Mouse (Mus musculus): ENCODE results near the gene Prkd1. TPM values are rescaled to one million over a fixed set of nuclear protein-coding genes. Genes with fewer than 3 reads are reported as not detected.
A peak's percentile ranks its signal among the peaks of the same experiment; 100 is the strongest.

The Prkd1 gene
- polyA plus RNA-seq, 1 experiment from 2014 or later = 8.7 TPM

GRCm38 (mm10) chr12:50295549-50295948, 353.3 kb downstream of the Prkd1 start:
- no peaks in the 10 kb centered on the region for H3K36me3 ChIP-seq (replicated peaks)
- 8% methylated on average over 2 of the region's 2 CpGs for WGBS
- no peaks in the 10 kb centered on the region for H3K9me3 ChIP-seq
- H3K4me2 ChIP-seq = no peak overlapping the region
- H3K9ac ChIP-seq = no peak overlapping the region
- no peak overlapping the region for H3K4me3 ChIP-seq (replicated peaks)
- H3K27me3 ChIP-seq = no peaks in the 10 kb centered on the region
- peak; percentile 92 for ATAC-seq (ENCODE audit: low FRiP score)
- H3K4me1 ChIP-seq = peaks cover 9% of the 10 kb centered on the region
- no peak overlapping the region for H3K27ac ChIP-seq

- Histone ChIP-seq H3K36me3 (replicated peaks) (no peaks in the 10 kb centered on the region), H3K9me3 (no peaks in the 10 kb centered on the region), H3K4me3 (replicated peaks) (no peak overlapping the region), H3K4me2 (no peak overlapping the region), H3K27ac (no peak overlapping the region), H3K27me3 (no peaks in the 10 kb centered on the region), H3K4me1 (peaks cover 3% of the 10 kb centered on the region), H3K9ac (no peak overlapping the region)
- ATAC-seq (ENCODE audit: low FRiP score) = no peak
- 74% methylated on average over 3 of the region's 3 CpGs for WGBS
These were observed 356.1 kb downstream of the Prkd1 start for GRCm38 (mm10) chr12:50292834-50293233.

Measured in forebrain, embryonic 12.5 days (tissue).